Mouse (Mus musculus): ENCODE data around the gene Rlim. TPM values are rescaled to one million over a fixed set of nuclear protein-coding genes. Genes with fewer than 3 reads are reported as not detected.

Gene Rlim
- polyA plus RNA-seq (2012), result 1.8 and 3.2 TPM in 2 replicates

DNA sequence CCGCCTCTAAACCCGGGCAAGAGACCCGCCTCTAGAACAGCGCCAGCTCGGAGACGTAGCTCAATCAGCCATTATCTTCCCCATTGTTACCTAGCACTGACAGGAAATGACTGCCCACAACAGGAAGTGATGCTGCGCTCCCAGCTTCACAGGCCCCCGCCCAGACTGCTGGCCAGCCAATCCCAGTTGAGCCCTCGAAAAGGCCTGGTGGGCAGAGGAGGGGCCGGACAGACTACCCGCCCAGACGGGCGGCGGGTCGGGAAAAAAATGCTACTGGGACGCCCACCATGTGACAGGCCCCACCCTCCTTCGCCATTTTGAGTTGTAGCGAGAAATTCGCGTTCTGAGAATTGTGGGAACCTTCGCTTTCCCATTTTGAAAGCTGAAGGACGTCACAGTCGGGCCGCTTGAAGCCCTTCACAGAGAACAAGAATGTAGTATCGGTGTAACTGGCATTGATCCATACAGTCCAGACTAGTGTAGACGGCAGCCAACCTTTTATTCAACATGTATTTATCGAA lies at the start of gene Rlim:
Rlim (minus strand) TSS at position 116 of the 521 bp plus-strand sequence.
- TF ChIP-seq GATA1 (IDR thresholded peaks at IDR 0.05; ENCODE audit: low read length), result no peak

GRCm38 (mm10) chrX:104017196-104017595 lies 36.1 kb upstream of the Rlim start:
- TF ChIP-seq GATA1 (IDR thresholded peaks at IDR 0.05; ENCODE audit: low read length), result no peak

- TF ChIP-seq GATA1 (IDR thresholded peaks at IDR 0.05; ENCODE audit: low read length), result no peak
Measured at GRCm38 (mm10) chrX:104015048-104015447, 34.0 kb upstream of the Rlim start.

DNA sequence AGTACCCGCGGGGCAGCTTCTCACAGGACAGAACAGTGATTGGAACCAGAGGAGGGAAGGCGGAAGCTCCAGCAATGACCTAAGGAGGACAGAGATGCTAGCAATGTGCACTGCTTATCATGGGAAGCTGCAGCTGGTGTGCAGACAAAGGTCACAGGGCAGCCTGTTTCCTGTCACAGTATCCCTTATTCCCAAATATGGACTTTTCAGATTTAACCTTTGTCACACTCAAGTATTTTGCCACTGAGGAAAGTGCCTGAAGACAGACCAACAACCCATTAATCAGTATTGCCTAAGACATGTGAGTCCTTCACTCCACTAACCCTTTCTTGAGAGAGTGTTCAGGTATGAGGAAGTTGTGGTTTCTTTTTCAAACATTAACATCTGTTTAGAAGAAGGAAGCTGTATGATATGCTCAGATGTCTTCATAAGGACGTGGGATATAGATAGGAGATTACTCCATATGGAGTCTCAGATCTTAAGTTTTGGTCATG lies 32.3 kb upstream of the Rlim start:
- no peak for TF ChIP-seq GATA1 (IDR thresholded peaks at IDR 0.05; ENCODE audit: low read length)

- TF ChIP-seq GATA1 (IDR thresholded peaks at IDR 0.05; ENCODE audit: low read length), result no peak
Measured at GRCm38 (mm10) chrX:103994741-103995140, 13.7 kb upstream of the Rlim start.

- no peak for TF ChIP-seq GATA1 (IDR thresholded peaks at IDR 0.05; ENCODE audit: low read length)
Measured at GRCm38 (mm10) chrX:103993864-103994263, 12.8 kb upstream of the Rlim start.

DNA sequence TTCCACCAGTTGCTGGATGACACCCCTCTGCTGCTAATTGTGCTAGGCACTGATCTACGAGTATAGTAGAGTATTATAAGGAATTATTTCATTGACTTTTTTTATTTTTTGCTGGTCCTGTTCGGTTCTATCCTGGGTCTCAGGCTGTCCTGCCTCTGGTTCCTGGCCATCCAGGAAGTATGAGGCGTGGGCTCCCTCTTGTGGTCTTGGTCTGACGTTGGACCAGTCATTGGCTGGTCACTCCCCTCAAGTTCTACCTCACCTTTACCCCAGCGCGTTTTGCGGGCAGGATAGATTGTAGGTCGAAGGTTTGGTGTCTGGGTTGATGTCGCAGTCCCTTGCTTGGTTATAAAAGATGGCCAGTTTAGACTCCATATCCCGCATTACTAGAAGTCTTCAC lies 10.6 kb upstream of the Rlim start:
- no peak for TF ChIP-seq GATA1 (IDR thresholded peaks at IDR 0.05; ENCODE audit: low read length)

DNA sequence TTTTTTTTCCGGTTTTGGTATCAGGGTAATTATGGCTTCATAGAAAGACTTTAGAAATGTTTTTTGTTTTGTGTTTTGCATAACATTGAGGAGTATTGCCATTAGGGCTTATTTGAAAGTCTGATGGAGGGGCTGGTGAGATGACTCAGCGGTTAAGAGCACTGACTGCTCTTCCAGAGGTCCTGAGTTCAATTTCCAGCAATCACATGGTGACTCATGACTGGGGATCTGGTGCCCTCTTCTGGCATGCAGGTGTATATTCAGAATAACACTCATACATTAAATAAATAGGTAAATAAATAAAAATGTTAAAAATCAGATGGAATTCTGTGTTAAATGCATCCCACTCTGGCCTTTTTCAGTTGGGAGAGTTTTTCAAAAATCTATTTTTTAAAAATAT lies 9.3 kb upstream of the Rlim start:
- TF ChIP-seq GATA1 (IDR thresholded peaks at IDR 0.05; ENCODE audit: low read length), result no peak

GRCm38 (mm10) chrX:103987215-103987964 lies 6.3 kb upstream of the Rlim start:
- TF ChIP-seq GATA1 (IDR thresholded peaks at IDR 0.05; ENCODE audit: low read length), result no peak

- no peak for TF ChIP-seq GATA1 (IDR thresholded peaks at IDR 0.05; ENCODE audit: low read length)
Measured at GRCm38 (mm10) chrX:103986159-103986558, 5.1 kb upstream of the Rlim start.

GRCm38 (mm10) chrX:103984992-103985391 lies 3.9 kb upstream of the Rlim start:
- no peak for TF ChIP-seq GATA1 (IDR thresholded peaks at IDR 0.05; ENCODE audit: low read length)

- TF ChIP-seq GATA1 (IDR thresholded peaks at IDR 0.05; ENCODE audit: low read length), result no peak
Measured at GRCm38 (mm10) chrX:103981806-103982205, 722 bp upstream of the Rlim start.

DNA sequence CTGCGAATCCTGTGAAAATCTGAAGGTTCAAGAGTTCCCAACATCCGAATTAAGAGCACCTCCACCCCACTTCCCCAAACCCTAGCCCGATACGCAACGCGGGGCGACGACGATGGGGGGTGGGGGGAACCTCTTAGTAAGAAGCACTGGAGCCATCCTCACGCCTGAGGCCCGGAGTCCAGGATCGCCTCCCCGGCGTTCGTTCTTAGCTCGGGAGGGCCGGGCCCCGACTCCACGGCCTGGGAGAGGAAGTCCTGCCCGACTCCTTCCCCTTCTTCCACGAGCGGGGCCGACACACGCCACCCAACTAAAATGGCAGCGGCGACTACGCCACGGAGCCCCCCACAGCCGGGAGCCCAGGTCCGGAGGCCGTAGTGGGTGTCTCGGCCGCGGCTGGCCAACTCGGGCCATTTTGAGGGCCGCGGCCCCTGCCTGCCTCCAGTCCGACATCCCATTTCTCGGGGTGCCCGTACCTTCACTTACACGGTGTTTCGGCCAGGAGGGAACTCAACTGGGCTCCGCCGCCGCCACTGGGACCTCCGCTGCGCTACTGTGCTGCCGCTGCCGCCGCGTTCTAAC lies 405 bp downstream of the Rlim start:
- no peak for TF ChIP-seq GATA1 (IDR thresholded peaks at IDR 0.05; ENCODE audit: low read length)

- TF ChIP-seq GATA1 (IDR thresholded peaks at IDR 0.05; ENCODE audit: low read length), result no peak
Measured at GRCm38 (mm10) chrX:103980036-103980435, 1.0 kb downstream of the Rlim start.

DNA sequence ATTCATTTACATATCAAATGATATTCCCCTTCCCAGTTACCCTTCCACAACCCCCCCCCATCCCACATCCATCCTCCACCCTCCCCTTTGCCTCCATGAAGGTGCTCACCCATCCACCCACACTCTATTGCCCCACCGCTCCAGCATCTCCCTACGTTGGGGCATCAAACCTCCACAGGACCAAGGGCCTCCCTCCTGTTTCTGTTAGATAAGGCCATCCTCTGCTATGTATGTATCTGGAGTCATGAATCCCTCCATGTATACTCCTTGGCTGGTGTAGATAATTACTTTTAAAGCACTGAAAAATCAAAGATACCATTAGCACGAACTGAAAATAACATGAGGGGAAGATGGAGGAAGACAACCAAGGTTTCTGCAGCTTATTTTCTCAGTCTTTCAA lies 41.4 kb downstream of the Rlim start:
- TF ChIP-seq GATA1 (IDR thresholded peaks at IDR 0.05; ENCODE audit: low read length), result no peak

DNA sequence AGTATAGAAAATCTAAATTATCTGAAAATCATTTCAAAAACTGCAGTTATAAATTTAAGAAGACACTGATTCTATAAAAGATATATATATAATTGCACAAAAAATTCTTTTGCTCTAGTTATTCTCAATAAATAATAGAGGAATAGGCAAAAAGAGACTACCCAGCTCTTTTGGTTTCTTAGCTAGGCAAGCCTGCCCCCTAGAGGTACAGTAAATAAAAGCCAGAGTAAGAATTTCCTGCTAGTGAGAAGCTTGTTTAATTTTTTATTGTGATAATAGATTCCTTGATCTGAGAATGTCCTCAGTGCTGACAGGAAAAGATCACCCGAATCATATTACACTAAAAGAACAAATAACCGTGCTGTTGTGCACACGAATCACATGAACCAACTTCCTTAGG lies 43.8 kb downstream of the Rlim start:
- no peak for TF ChIP-seq GATA1 (IDR thresholded peaks at IDR 0.05; ENCODE audit: low read length)

DNA sequence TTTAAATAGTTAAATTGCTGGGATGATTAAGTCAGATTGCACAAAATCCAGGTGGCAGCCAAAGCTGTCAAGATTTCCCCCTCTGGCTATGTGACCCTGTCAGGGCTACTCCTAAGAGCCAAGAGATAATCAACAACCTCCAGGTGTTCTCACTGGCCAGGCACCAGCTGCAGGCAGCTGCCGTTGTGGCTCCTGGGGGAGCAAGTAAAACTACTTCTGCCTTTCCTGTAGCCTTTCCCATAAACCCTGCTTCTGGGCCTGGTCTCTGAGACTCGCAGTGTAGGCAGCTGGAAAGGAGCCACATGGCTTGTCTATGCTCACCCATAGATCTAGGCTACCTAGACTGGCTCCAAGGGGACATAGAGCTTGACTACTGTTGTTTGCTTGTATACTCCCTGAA lies 58.6 kb downstream of the Rlim start:
- no peak for TF ChIP-seq GATA1 (IDR thresholded peaks at IDR 0.05; ENCODE audit: low read length)

Measured in G1E-ER4 (cell line).